Mouse (Mus musculus) stomach, embryonic 15.5 days (tissue): ENCODE results near the gene Cacna1d. TPM values are rescaled to one million over a fixed set of nuclear protein-coding genes. Genes with fewer than 3 reads are reported as not detected.

ENCODE experiments used
- ATAC-seq: fragments of 200-750 bp; cut with Nextera tagmentation; 2 replicates; pipeline ENCODE4 v1.8.0; 2017; ENCODE audit warnings: low read depth, moderate number of reproducible peaks, moderate TSS enrichment; ENCODE audit not compliant: insufficient read depth, low FRiP score
- H3K27ac ChIP-seq: fragments of 300-500 bp; sonication (generic); 2 replicates; pipeline ENCODE4 v1.5.1; 2015; ENCODE audit warnings: mild to moderate bottlenecking, inconsistent platforms
- H3K27me3 ChIP-seq: fragments of 300-500 bp; sonication (generic); replicated peaks from 2 replicates; pipeline ENCODE4 v1.6.1; 2015; ENCODE audit warnings: inconsistent platforms
- H3K36me3 ChIP-seq: fragments of 300-500 bp; sonication (generic); 2 replicates; pipeline ENCODE4 v1.6.1; 2015; ENCODE audit warnings: inconsistent platforms
- H3K4me1 ChIP-seq: fragments of 300-500 bp; sonication (generic); 2 replicates; pipeline ENCODE4 v1.6.1; 2015; ENCODE audit warnings: inconsistent platforms
- H3K4me2 ChIP-seq: fragments of 300-500 bp; sonication (generic); 2 replicates; pipeline ENCODE4 v1.6.1; 2015; ENCODE audit warnings: mild to moderate bottlenecking, inconsistent platforms
- H3K4me3 ChIP-seq: fragments of 300-500 bp; sonication (generic); replicated peaks from 2 replicates; pipeline ENCODE4 v1.5.1; 2015; ENCODE audit warnings: inconsistent platforms
- H3K9ac ChIP-seq: fragments of 300-500 bp; sonication (generic); 2 replicates; pipeline ENCODE4 v1.6.1; 2015; ENCODE audit warnings: inconsistent platforms
- H3K9me3 ChIP-seq: fragments of 300-500 bp; sonication (generic); 2 replicates; pipeline ENCODE4 v1.6.1; 2016; ENCODE audit warnings: inconsistent platforms
- WGBS: fragments of 180-500 bp; shearing (Covaris S2); methylation state at CpG from one replicate; pipeline ENCODE4 v1.1.7; 2015; 5-methylcytosine and 5-hydroxymethylcytosine counted together
- polyA plus RNA-seq: library from polyadenylated mRNA; unstranded; fragments of >200 nt; fragmentation: Nextera tagmentation; extraction: Ambion mirVana; gene quantifications from 2 replicates; pipeline ENCODE4 v1.2.1, GENCODE M21; 2015

Gene Cacna1d
- polyA plus RNA-seq, 1 experiment from 2014 or later: 6.1 TPM

GRCm38 (mm10) chr14:30045239-30045638, 446.0 kb downstream of the Cacna1d start:
- ATAC-seq: no peak
- H3K4me3 ChIP-seq: no peak overlapping the region
- 66% methylated on average over 10 of the region's 10 CpGs for WGBS
- no peak overlapping the region for H3K9ac ChIP-seq
- no peaks in the 10 kb centered on the region for H3K9me3 ChIP-seq
- H3K4me1 ChIP-seq: 0 out of 2 replicates have a peak, but pooled peaks cover 4% of the 10 kb centered on the region
- no peaks in the 10 kb centered on the region for H3K36me3 ChIP-seq
- no peak overlapping the region for H3K4me2 ChIP-seq
- H3K27me3 ChIP-seq: no peaks in the 10 kb centered on the region
- H3K27ac ChIP-seq: no peak overlapping the region

GRCm38 (mm10) chr14:30043356-30043940, 447.8 kb downstream of the Cacna1d start:
- ATAC-seq: no peak
- Histone ChIP-seq H3K9me3 (no peaks in the 10 kb centered on the region), H3K36me3 (no peaks in the 10 kb centered on the region), H3K27ac (no peak overlapping the region), H3K9ac (no peak overlapping the region), H3K4me1 (0 out of 2 replicates have a peak, but pooled peaks cover 4% of the 10 kb centered on the region), H3K27me3 (no peaks in the 10 kb centered on the region), H3K4me3 (no peak overlapping the region), H3K4me2 (no peak overlapping the region)
- 89% methylated on average over 7 of the region's 7 CpGs for WGBS

- Histone ChIP-seq H3K27me3 (no peaks in the 10 kb centered on the region), H3K4me3 (no peak overlapping the region), H3K4me2 (no peak overlapping the region), H3K4me1 (0 out of 2 replicates have a peak, but pooled peaks cover 4% of the 10 kb centered on the region), H3K9me3 (no peaks in the 10 kb centered on the region), H3K9ac (no peak overlapping the region), H3K27ac (no peak overlapping the region), H3K36me3 (peaks cover 3% of the 10 kb centered on the region; the same call in 1 of the 2 replicates)
- WGBS: 85% methylated on average over 9 of the region's 9 CpGs
- no peak for ATAC-seq
Measured at GRCm38 (mm10) chr14:30041836-30042235, 449.4 kb downstream of the Cacna1d start.

- Histone ChIP-seq H3K36me3 (peaks cover 7% of the 10 kb centered on the region; the same call in 1 of the 2 replicates), H3K27me3 (no peaks in the 10 kb centered on the region)
- no peak for ATAC-seq
Measured at GRCm38 (mm10) chr14:30039413-30039812, 451.8 kb downstream of the Cacna1d start.

GRCm38 (mm10) chr14:30038431-30038830, 452.8 kb downstream of the Cacna1d start:
- WGBS: 90% methylated on average over 18 of the region's 18 CpGs
- Histone ChIP-seq H3K27ac (no peak overlapping the region), H3K9ac (no peak overlapping the region), H3K4me2 (no peak overlapping the region), H3K36me3 (peaks cover 7% of the 10 kb centered on the region; the same call in 1 of the 2 replicates), H3K4me1 (no peaks in the 10 kb centered on the region), H3K4me3 (no peak overlapping the region), H3K27me3 (no peaks in the 10 kb centered on the region), H3K9me3 (no peaks in the 10 kb centered on the region)
- ATAC-seq: no peak

More at GRCm38 (mm10) chr14:30039413-30039812, 451.8 kb downstream of the Cacna1d start:
- Histone ChIP-seq H3K9ac (no peak overlapping the region), H3K4me2 (no peak overlapping the region), H3K4me1 (no peaks in the 10 kb centered on the region), H3K4me3 (no peak overlapping the region), H3K9me3 (no peaks in the 10 kb centered on the region), H3K27ac (no peak overlapping the region)
- 55% methylated on average over 4 of the region's 4 CpGs for WGBS

- no peaks in the 10 kb centered on the region for H3K27me3 ChIP-seq
- no peak overlapping the region for H3K9ac ChIP-seq
- no peaks in the 10 kb centered on the region for H3K9me3 ChIP-seq
- no peak overlapping the region for H3K27ac ChIP-seq
- H3K4me3 ChIP-seq: no peak overlapping the region
- no peak for ATAC-seq
- 62% methylated on average over 8 of the region's 8 CpGs for WGBS
- no peaks in the 10 kb centered on the region for H3K4me1 ChIP-seq
- peaks cover 7% of the 10 kb centered on the region; the same call in 1 of the 2 replicates for H3K36me3 ChIP-seq
- H3K4me2 ChIP-seq: no peak overlapping the region
Measured at GRCm38 (mm10) chr14:30033405-30033804, 457.9 kb downstream of the Cacna1d start.

GRCm38 (mm10) chr14:30027378-30027777, 463.9 kb downstream of the Cacna1d start:
- no peaks in the 10 kb centered on the region for H3K9me3 ChIP-seq
- H3K4me1 ChIP-seq: no peaks in the 10 kb centered on the region
- H3K27ac ChIP-seq: no peak overlapping the region
- WGBS: 37% methylated on average over 2 of the region's 2 CpGs
- no peaks in the 10 kb centered on the region for H3K36me3 ChIP-seq
- no peak overlapping the region for H3K9ac ChIP-seq
- H3K4me2 ChIP-seq: no peak overlapping the region
- H3K27me3 ChIP-seq: no peaks in the 10 kb centered on the region
- no peak overlapping the region for H3K4me3 ChIP-seq
- ATAC-seq: no peak

GRCm38 (mm10) chr14:30024387-30024786, 466.9 kb downstream of the Cacna1d start:
- no peak overlapping the region for H3K9ac ChIP-seq
- WGBS: 35% methylated on average over 7 of the region's 7 CpGs
- H3K4me1 ChIP-seq: no peaks in the 10 kb centered on the region
- no peak overlapping the region for H3K27ac ChIP-seq
- no peaks in the 10 kb centered on the region for H3K36me3 ChIP-seq
- H3K27me3 ChIP-seq: no peaks in the 10 kb centered on the region
- no peak for ATAC-seq
- no peak overlapping the region for H3K4me3 ChIP-seq
- H3K4me2 ChIP-seq: no peak overlapping the region
- H3K9me3 ChIP-seq: no peaks in the 10 kb centered on the region

GRCm38 (mm10) chr14:30022471-30022870, 468.8 kb downstream of the Cacna1d start:
- H3K36me3 ChIP-seq: no peaks in the 10 kb centered on the region
- no peak overlapping the region for H3K4me3 ChIP-seq
- H3K9ac ChIP-seq: no peak overlapping the region
- no peak overlapping the region for H3K27ac ChIP-seq
- no peaks in the 10 kb centered on the region for H3K9me3 ChIP-seq
- no peak for ATAC-seq
- H3K27me3 ChIP-seq: no peaks in the 10 kb centered on the region
- WGBS: 83% methylated on average over 6 of the region's 6 CpGs
- H3K4me2 ChIP-seq: no peak overlapping the region
- no peaks in the 10 kb centered on the region for H3K4me1 ChIP-seq

GRCm38 (mm10) chr14:30019792-30020575, 471.3 kb downstream of the Cacna1d start:
- Histone ChIP-seq H3K4me2 (no peak overlapping the region), H3K27me3 (no peaks in the 10 kb centered on the region), H3K4me3 (no peak overlapping the region), H3K36me3 (no peaks in the 10 kb centered on the region), H3K27ac (no peak overlapping the region), H3K9ac (no peak overlapping the region), H3K4me1 (no peaks in the 10 kb centered on the region), H3K9me3 (no peaks in the 10 kb centered on the region)
- WGBS: 59% methylated on average over 9 of the region's 9 CpGs
- no peak for ATAC-seq

- Histone ChIP-seq H3K27me3 (no peaks in the 10 kb centered on the region), H3K27ac (no peak overlapping the region), H3K9me3 (no peaks in the 10 kb centered on the region), H3K36me3 (no peaks in the 10 kb centered on the region), H3K4me3 (no peak overlapping the region), H3K4me2 (no peak overlapping the region), H3K4me1 (no peaks in the 10 kb centered on the region), H3K9ac (no peak overlapping the region)
- no peak for ATAC-seq
- whole genome bisulfite sequencing: 95% methylated on average over 8 of the region's 8 CpGs
Measured at GRCm38 (mm10) chr14:30019375-30019774, 471.9 kb downstream of the Cacna1d start.

- H3K27me3 ChIP-seq: no peaks in the 10 kb centered on the region
- no peaks in the 10 kb centered on the region for H3K4me1 ChIP-seq
- no peaks in the 10 kb centered on the region for H3K9me3 ChIP-seq
- no peak for ATAC-seq
- no peak overlapping the region for H3K4me3 ChIP-seq
- no peaks in the 10 kb centered on the region for H3K36me3 ChIP-seq
- WGBS: 94% methylated on average over 6 of the region's 6 CpGs
- no peak overlapping the region for H3K4me2 ChIP-seq
- H3K27ac ChIP-seq: no peak overlapping the region
- no peak overlapping the region for H3K9ac ChIP-seq
Measured at GRCm38 (mm10) chr14:30018846-30019245, 472.4 kb downstream of the Cacna1d start.
